14 mouse cellular contexts compared by ENCODE assay signal in genomic region chr4:44452043-44452618, GRCm38 (mm10).
DNase-seq lines count a peak whose midpoint lies in the region; ATAC-seq and TF ChIP-seq lines count a peak whose summit lies in the region.
"Had no signal": no experiment of that assay in that cellular context is flagged by ENCODE, and none has a peak within 500 bp of the region (broad histone marks: within the 10 kb centered on the region; RNA-seq: fewer than 3 reads in every experiment).

No protein-coding gene starts in this region.

- no peaks in the 10 kb centered on the region for H3K4me1 ChIP-seq in kidney, postnatal 0 days (replicated peaks; ENCODE audit: insufficient read depth, low read length)
- H3K4me1 ChIP-seq in hindbrain, postnatal 0 days (ENCODE audit: insufficient read depth, low read length), result 0 out of 2 replicates have a peak, but pooled peaks cover 5% of the 10 kb centered on the region
- H3K4me1 ChIP-seq in neural tube, embryonic 14.5 days (ENCODE audit: control insufficient read depth, insufficient read depth, low read length), result peaks cover 9% of the 10 kb centered on the region; the same call in 1 of the 2 replicates

- 37% methylated on average over 8 of the region's 8 CpGs for WGBS in kidney, postnatal 0 days
- WGBS in hindbrain, postnatal 0 days, result 38% methylated on average over 8 of the region's 8 CpGs
- WGBS in neural tube, embryonic 14.5 days, result 41% methylated on average over 8 of the region's 8 CpGs

- H3K4me2 ChIP-seq in kidney, postnatal 0 days (ENCODE audit: low read length), result no peak overlapping the region
- no peak overlapping the region for H3K4me2 ChIP-seq in hindbrain, postnatal 0 days (ENCODE audit: low read depth, low read length)
- no peak overlapping the region for H3K4me2 ChIP-seq in neural tube, embryonic 14.5 days (ENCODE audit: low read depth, low read length)

- intact Hi-C loops in left cerebral cortex, postnatal 4 days (cut with DNase I), result no loop called here

- no peak for TF ChIP-seq CTCF in kidney, postnatal 0 days (IDR thresholded peaks at IDR 0.05; ENCODE audit: low read depth)
- no peak for TF ChIP-seq CTCF in hindbrain, postnatal 0 days (IDR thresholded peaks at IDR 0.05; ENCODE audit: low read depth)

- H3K27ac ChIP-seq in kidney, postnatal 0 days, result no peak overlapping the region
- H3K27ac ChIP-seq in hindbrain, postnatal 0 days, result no peak overlapping the region
- H3K27ac ChIP-seq in neural tube, embryonic 14.5 days (ENCODE audit: low read depth, low read length), result peak overlapping the region; percentile 56; the same call in 1 of the 2 replicates

- H3K4me3 ChIP-seq in kidney, postnatal 0 days (replicated peaks; ENCODE audit: low read depth, low read length), result no peak overlapping the region
- H3K4me3 ChIP-seq in hindbrain, postnatal 0 days (ENCODE audit: low read length), result no peak overlapping the region
- H3K4me3 ChIP-seq in neural tube, embryonic 14.5 days (ENCODE audit: low read depth, low read length), result no peak overlapping the region

- no peaks in the 10 kb centered on the region for H3K27me3 ChIP-seq in kidney, postnatal 0 days (ENCODE audit: insufficient read depth, low read length)
- no peaks in the 10 kb centered on the region for H3K27me3 ChIP-seq in hindbrain, postnatal 0 days (ENCODE audit: insufficient read depth, low read length)
- H3K27me3 ChIP-seq in neural tube, embryonic 14.5 days (ENCODE audit: control insufficient read depth, insufficient read depth, low read length), result no peaks in the 10 kb centered on the region

- H3K36me3 ChIP-seq in kidney, postnatal 0 days (ENCODE audit: insufficient read depth, low read length), result no peaks in the 10 kb centered on the region
- no peaks in the 10 kb centered on the region for H3K36me3 ChIP-seq in hindbrain, postnatal 0 days (ENCODE audit: insufficient read depth, low read length)
- H3K36me3 ChIP-seq in neural tube, embryonic 14.5 days (ENCODE audit: control insufficient read depth, insufficient read depth, low read length), result no peaks in the 10 kb centered on the region

- H3K9me3 ChIP-seq in kidney, postnatal 0 days (replicated peaks; ENCODE audit: low read length), result no peaks in the 10 kb centered on the region
- H3K9me3 ChIP-seq in hindbrain, postnatal 0 days (ENCODE audit: low read length), result no peaks in the 10 kb centered on the region
- H3K9me3 ChIP-seq in neural tube, embryonic 14.5 days (ENCODE audit: control insufficient read depth, low read length), result no peaks in the 10 kb centered on the region

- DNase-seq in kidney, postnatal 0 days (ENCODE audit: low spot score), result peak; percentile 76
- no peak for DNase-seq in kidney, adult 18-20 months
- DNase-seq in embryo, embryonic 11 days, result peak; percentile 34
- DNase-seq in hindbrain, postnatal 0 days (ENCODE audit: low spot score), result peak; percentile 43
- DNase-seq in right cerebral cortex, postnatal 25 days, result no peak
- DNase-seq in left cerebral cortex, postnatal 4 days, result no peak
- DNase-seq: adrenal gland, adult 8-10 months; cerebellum, postnatal 14 days; heart, postnatal 36 days; kidney, postnatal 25 days; lung, postnatal 10 days had no signal

- ATAC-seq in kidney, postnatal 0 days (replicated peaks; ENCODE audit: low FRiP score, low read depth), result peak; percentile 68; the same call in 1 of the 2 replicates
- ATAC-seq in hindbrain, postnatal 0 days, result peak; percentile 69; the same call in 1 of the 2 replicates
- peak; percentile 59; the same call in 1 of the 2 replicates for ATAC-seq in neural tube, embryonic 14.5 days (ENCODE audit: low read depth)
- no peak for ATAC-seq in CD4-positive, CD25-positive, alpha-beta regulatory T cell, adult 4 months
- ATAC-seq: Patski had no signal

- H3K9ac ChIP-seq in kidney, postnatal 0 days (ENCODE audit: low read depth, low read length), result no peak overlapping the region
- H3K9ac ChIP-seq in hindbrain, postnatal 0 days (replicated peaks; ENCODE audit: low read length), result no peak overlapping the region
- H3K9ac ChIP-seq in neural tube, embryonic 14.5 days (replicated peaks; ENCODE audit: low read depth, low read length), result no peak overlapping the region

Comparison
In these comparisons a context has a peak if more than half of its experiments do, and no peak if none do; other contexts are left out.
1. DNase-seq: peak in kidney, postnatal 0 days (single experiment), embryo, embryonic 11 days (single experiment) and hindbrain, postnatal 0 days (single experiment); none in kidney, adult 18-20 months (single experiment), right cerebral cortex, postnatal 25 days (single experiment) and left cerebral cortex, postnatal 4 days (single experiment).